Mouse (Mus musculus) left cerebral cortex, adult 9 months (tissue): ENCODE results near the gene Mllt6.

ENCODE experiments used
- DNase-seq, 2 experiments: peaks; one replicate each; pipeline ENCODE4 v3.0.0; 2022; ENCODE audit warnings: low spot score in 2 of 2

Gene Mllt6

GRCm38 (mm10) chr11:97666794-97667193, 3.6 kb downstream of the Mllt6 start:
- no peak for DNase-seq

DNA sequence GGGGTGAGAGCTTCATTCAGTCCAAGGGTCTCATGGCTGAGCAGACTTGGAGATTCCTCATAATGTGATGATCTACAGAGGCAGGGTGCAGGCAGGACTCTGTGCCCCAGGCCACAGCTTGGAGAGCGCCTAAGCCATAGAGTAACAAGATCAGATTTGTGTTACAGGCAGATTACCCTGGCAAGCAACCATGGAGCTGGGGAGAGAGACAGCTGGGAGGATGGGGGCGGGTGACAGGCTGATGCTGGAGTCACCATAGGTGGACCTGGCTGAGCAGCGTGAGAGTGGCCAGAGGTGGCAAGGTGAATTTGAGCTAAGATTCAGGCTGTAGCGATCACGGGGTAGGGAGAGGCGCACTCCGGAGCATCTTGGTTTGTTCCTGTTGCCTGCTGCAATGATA, 4.9 kb downstream of the Mllt6 start:
- DNase-seq: no peak

DNA sequence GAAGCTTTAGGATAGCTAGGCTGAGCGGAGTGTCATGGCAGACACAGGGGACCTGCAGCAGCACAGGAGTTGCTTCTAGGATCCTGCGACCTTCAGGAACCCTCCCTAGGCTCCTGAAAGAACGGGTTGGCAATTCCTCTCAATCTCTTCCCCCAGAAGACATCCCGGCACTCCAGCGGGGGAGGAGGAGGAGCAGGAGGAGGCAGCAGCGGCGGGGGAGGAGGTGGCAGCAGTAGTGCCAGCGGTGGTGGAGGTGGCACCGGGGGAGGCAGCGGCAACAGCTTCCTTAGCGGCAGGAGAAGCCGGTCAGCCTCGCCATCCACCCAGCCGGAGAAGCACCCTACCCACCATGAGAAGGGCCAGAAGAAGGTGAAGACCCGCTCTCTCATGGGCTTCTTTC, 6.1 kb downstream of the Mllt6 start:
- DNase-seq: no peak

DNA sequence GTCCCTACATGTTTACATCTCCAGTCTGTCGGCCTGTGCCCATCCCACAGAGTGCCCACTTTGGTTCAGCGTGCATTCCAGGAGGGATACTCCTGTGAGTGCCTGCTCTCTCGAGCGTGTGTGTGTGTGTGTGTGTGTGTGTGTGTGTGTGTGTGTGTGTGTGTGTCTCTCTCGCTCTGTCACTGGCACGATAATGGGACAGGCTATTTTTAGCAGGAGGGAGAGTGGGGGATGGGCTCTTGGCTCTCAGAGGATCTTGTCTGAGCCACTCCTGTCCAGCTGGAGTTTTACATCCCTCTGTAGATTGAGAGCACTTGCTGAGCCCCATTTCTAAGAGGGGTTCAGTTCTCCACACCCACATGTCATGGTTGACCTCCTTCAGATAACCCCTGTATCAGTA, 6.6 kb downstream of the Mllt6 start:
- no peak for DNase-seq

- no peak for DNase-seq
These were observed 7.3 kb downstream of the Mllt6 start for GRCm38 (mm10) chr11:97670234-97671176.

DNA sequence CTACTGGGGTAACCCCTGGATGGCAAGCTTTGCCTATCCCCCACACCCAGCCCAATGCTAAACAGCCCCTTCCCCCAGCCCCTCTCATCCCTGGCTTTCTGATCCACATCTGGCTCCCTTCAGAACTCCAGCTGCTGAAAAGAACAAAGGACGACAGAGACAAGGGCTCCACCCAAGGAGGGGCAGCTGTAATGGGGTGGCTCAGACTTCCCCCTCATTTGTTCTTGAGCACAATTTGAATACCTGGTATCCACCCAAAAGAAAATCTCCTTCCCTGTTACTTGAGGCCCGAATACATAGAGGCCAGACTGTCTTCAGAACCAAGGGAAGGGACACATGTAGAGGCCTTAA, 7.9 kb downstream of the Mllt6 start:
- DNase-seq: no peak

- no peak for DNase-seq
These were observed 9.9 kb downstream of the Mllt6 start for GRCm38 (mm10) chr11:97673148-97673547.

DNA sequence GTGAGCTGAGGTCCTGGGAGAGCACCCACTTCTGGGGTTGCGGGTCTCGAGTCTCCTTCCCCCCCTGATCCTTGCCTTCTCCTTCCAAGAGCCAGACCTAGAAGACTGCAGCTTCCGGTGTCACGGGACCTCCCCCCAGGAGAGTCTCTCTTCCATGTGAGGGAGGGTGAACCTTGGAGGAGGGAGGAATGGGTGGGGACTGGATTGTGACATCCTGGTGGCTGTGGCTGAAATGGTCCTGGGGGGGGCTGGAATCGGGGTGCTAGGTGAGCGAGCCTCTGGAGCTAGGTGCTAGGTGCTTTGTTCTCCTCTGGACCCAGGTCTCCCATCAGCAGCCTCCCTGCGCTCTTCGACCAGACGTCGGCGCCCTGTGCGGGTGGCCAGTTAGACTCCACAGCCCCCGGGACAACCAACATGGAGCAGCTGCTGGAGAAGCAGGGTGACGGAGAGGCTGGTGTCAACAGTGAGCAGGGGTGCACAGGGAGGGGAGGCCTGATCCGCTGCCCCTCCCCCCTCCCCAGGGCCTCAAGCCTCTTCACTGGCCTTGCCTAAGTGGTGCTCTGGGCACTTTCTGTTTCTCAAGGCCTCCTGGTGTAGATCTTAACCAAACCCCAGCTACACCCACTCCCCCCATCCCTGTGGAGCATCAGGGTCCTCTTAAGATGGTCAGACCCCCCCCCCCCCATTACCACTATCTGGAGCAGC, 13.0 kb downstream of the Mllt6 start:
- no peak for DNase-seq

DNA sequence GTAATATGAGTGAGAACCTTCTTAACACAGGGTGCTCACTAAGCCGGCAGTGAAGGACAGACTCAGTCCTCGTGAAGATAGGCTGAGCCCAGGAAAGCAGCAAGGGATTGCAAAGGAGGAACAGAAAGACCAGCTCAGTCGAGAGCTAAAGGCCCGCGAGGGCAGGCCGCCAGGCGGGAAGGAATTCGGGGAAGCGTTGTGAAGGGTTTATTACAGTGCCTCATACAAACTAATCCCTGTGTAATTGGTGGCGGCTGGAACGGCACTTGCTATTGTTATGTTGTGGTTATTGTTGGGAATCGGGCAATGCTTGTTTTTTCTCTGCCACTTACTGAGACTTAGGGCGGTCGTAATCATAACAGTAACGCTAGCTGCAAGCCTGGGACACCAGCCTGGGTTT, 14.2 kb downstream of the Mllt6 start:
- DNase-seq: no peak

DNA sequence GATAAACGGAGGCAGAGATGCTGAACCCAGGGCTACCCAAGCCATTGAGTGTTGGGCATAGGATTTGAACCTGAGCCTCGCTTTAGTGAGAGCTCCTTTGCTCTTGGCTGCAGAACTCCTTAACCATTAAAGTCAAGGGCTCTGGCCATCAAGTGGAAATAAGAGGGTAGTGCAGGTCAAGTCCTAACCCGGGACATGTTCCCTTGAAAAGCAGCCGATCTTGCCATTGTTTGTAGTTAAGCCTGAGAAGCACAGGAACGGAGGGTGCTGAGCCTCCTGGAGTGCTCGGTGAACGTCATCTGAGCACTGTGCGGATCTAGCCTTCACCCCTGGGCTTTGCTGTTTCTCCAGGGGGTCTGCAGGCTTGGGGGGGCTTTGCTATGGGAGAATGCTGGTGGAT, 14.6 kb downstream of the Mllt6 start:
- no peak for DNase-seq

DNA sequence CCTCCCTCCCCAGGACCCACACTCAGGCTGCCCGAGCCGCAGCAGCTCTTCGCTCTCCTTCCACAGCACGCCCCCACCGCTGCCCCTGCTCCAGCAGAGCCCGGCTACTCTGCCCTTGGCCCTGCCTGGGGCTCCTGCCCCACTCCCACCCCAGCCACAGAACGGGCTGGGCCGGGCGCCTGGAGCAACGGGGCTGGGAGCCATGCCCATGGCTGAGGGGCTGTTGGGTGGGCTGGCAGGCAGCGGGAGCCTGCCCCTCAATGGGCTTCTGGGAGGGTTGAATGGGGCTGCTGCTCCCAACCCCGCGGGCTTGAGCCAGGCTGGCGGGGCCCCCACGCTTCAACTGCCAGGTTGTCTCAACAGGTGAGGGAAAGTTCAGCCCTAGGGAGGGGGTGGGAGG, 15.1 kb downstream of the Mllt6 start:
- no peak for DNase-seq

DNA sequence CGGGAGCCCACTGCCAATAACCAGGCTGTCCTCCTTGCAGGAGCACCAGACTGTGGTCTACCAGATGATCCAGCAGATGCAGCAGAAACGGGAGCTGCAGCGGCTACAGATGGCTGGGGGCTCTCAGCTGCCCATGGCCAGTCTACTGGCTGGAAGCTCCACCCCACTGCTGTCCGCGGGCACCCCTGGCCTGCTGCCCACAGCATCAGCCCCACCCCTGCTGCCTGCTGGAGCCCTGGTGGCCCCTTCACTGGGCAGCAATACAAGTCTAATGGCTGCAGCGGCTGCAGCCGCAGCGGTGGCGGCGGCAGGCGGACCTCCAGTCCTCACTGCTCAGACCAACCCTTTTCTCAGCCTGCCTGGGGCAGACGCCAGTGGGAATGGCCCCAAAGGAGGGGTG, 17.2 kb downstream of the Mllt6 start:
- DNase-seq: no peak

DNA sequence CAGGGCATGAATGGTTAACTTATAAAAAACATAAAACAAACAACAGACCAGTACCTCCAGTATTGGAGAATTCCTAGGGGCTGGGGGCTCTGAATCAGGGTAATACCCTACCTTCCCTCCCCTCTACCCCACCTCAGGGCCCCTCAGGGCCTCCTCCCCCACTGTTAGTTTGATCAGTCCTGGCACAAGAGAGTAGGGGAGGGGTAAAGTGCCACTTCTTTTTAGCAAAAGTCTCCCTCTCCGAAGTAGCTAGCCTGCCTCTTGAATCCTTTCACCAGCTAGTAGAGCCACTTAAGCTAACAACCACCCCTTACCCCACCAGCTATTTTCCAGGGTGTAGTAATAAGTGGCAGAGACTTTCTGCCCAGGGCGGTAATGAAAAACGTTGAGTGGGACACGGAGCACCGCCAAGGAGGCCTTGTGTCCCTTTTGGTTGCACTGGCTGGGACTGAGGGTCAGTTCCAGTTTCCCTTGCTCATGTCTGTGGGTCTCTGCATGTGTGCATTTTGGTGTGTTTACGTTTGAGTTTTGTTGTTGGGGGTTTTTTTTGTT, 19.4 kb downstream of the Mllt6 start:
- no peak for DNase-seq

DNA sequence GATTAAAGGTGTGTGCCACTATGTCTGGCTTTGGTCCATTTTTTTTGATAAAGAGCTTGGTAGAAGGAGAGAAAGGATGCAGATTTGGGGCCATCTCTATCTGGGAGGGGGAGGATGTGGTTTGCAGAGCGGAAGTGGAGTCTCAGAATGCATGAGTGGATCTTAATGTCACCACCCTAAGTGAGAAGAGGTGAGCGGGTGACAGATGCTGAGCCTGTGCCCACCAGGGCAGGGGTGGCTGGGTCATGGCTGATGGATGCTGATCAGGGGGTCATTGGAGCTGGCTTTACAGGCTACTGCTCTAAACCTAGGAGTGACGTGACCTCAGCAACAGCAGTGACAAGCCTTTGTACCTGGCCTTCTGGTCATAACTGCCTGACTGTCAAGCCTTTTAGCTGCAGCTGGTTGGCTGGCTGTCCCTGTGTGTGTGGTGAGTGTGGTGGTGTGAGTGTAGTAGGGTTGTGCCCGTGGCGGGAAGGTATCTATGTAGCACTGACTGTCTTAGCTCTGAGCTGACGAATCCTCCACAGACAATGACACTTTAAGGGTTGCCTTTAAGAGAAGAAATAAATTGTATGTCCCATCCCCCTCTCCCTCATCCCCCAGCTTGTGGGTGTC, 21.0 kb downstream of the Mllt6 start:
- DNase-seq: no peak

DNA sequence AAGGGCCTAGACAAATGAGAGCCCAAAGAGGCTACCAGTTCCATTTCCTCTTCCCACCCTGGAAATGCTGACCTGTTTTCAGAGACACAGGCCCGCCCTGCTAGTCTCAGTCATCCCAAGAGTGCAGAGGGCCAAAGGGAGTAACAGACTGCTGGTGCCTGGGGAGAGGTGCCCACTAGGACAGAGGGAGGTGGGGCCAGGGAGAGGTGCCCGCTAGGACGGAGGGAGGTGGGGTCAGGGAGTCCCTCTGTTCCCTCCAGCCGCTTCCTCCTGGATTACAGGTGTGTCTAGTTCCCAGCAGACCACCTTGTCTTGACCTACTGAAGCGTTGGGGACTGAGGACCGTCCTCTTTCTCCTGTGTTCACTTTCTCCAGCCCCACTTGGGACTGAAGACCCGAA, 21.6 kb downstream of the Mllt6 start:
- DNase-seq: no peak

DNA sequence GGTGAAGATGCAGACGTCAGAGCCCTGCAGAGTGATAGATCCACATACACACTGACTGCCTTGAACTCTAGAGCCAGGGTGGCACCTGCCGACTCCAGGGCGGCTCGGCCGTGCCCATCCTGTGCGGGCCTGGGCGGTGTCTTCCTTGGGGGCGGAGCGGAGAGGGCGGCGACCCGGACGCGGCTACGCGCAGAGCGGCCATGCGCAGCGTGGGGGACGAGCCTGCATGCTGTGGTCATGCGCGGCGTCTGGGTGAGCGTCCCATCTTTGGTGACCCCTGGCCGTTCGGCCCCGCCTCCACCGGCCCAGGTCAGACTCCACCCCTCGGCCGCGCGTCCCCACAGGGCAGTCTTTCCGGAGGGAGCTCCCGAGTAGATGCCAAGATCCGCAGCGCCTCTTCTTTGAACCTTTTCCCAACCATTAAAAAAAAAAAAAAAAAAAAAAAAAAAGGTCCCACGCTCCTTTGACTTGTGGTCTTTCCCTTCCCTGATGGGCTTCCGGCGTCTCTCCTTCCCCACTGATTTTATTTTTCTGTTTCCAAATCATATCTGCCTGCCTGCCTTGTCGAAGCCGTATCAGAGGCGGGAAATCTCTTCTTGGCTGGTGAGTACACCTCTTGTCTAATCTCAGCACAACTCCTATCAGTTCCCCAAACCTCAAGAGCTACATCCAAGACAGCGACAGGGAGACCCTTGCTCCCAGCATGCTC, 22.6 kb downstream of the Mllt6 start, which contains the start of gene Cisd3:
Cisd3 (plus strand) TSS at position 214 of the 709 bp plus-strand sequence.
- peak; percentile 73 to 90 for DNase-seq

GRCm38 (mm10) chr11:97686322-97686908, 23.2 kb downstream of the Mllt6 start:
- DNase-seq: no peak

DNA sequence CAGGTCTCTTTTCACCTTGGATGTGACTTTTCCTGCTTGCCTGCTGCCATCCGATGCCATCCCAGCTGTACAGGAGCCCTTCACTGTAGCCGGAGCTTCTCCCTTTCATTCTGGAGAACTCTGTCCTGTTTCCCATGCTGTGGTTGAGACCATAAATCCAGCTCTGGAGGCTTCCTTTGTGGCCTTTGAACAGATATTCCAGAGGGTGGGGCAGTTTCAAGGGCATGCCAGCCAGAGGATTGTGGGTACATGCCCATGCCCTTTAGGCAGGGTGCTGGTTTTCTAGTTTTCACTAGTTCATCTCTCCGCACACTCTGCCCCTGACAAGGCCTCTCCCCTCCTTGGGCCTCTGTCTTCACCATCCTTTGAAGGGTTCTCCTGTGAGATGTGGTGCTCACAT, 23.8 kb downstream of the Mllt6 start:
- DNase-seq: no peak

DNA sequence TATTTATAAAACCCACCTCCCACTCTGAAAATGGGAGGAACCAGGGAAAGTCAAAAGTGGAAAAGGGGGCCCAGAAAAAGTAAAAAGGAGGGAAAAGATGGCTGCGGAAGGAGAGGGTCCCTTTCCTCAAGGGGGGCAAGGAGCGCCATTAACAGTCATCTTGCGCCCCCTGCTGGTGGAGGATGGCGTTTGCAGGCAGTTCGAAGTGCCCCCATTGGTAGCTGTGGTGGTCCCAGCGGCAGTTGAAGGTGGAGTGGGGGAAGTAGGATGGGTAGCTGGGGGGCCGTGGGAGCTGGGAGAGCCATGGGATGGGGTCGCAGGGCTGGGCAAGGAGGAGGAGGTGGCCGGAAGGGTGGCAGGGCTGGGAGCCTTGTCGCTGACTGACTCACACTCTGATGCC, 26.6 kb downstream of the Mllt6 start:
- DNase-seq: no peak

DNA sequence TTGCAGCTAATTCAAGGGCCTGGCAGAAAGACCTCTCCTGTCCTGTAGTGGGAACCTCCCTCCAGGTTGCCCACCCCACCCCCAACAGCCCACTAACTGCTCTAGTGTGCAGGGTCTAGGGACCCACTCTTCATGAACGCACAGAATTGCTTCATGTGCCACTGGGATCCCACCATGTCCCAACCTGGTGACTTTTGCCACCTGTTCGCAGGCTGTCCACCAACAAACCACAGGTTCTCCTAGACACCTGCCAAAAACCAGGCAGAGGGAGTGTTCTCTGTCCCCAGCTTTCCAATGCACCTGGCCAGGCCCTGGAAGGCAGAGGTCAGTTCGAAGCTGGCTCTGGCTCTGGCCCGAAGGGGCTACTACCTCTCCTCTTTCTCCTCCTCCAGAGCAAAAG, 31.2 kb downstream of the Mllt6 start:
- DNase-seq: no peak

DNA sequence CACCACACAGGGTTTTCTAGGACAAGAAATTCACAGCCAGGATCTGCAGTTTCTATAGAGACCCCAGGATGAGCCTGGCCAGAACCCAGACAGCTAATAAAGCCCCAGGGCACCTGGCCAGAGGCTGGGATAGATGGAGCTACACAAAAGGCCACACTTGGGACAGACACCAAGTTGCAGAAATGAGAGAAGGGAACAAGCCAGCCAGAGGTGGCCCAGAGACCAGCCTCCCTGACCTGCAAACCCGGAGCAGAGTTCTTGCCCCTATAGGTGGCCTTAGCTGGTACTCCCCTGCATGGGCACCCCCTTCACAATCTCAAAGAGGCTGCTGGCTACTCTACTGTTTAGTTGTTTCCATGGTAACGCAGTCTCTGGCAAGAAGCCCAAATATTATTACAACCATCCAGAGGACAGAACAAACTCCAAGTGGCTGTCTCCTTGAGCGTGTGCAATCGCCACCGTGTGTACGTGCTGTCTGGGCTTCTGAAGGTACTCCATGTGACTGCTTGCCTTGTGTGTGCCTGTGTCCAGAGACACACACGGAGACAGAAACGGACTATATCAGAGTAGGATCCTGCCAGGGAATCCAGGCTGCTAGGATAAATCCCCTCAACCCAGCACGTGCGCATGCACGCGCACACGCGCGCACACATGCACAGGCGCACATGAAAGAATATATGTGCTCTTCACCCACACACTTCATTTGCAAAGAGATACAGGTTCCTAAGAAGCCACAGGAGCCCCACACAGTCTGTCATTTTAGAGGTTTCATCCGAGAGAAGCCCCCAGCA, 31.9 kb downstream of the Mllt6 start:
- DNase-seq: no peak
